ENCODE assay signal across 8 mouse cellular contexts in genomic region chr5:115204562-115205311, GRCm38 (mm10). TPM values are rescaled to one million over a fixed set of nuclear protein-coding genes. Genes with fewer than 3 reads are reported as not detected.
DNase-seq lines count a peak whose midpoint lies in the region; ATAC-seq lines count a peak whose summit lies in the region.

No protein-coding gene starts in this region.

- 0 out of 2 replicates have a peak overlapping the region, but pooled peaks have one; percentile 28 for H3K9ac ChIP-seq in limb, embryonic 15.5 days
- peak overlapping the region; percentile 62 for H3K9ac ChIP-seq in neural tube, embryonic 13.5 days

- DNase-seq in CD4-positive, CD25-positive, alpha-beta regulatory T cell, adult 2 months (ENCODE audit: low read depth, low spot score): peak; percentile 42
- DNase-seq in cerebellum, adult 9-10 months: peak; percentile 91
- DNase-seq in gastrocnemius, postnatal 25 days: peak; percentile 49
- DNase-seq in induced T-regulatory cell, adult 2 months (ENCODE audit: low read depth): peak; percentile 40
- no peak for DNase-seq in natural killer cell, adult 2 months (ENCODE audit: low spot score in 2 of 2)

- H3K4me2 ChIP-seq in limb, embryonic 15.5 days: peak overlapping the region; percentile 60
- H3K4me2 ChIP-seq in neural tube, embryonic 13.5 days: peak overlapping the region; percentile 55

- 3% methylated on average over 31 of the region's 31 CpGs for WGBS in limb, embryonic 15.5 days
- 3% methylated on average over 31 of the region's 31 CpGs for WGBS in neural tube, embryonic 13.5 days

- no peak overlapping the region for H3K27ac ChIP-seq in limb, embryonic 15.5 days
- H3K27ac ChIP-seq in neural tube, embryonic 13.5 days (replicated peaks): peak overlapping the region; percentile 91

- H3K27me3 ChIP-seq in limb, embryonic 15.5 days: 0 out of 2 replicates have a peak, but pooled peaks cover 7% of the 10 kb centered on the region
- no peaks in the 10 kb centered on the region for H3K27me3 ChIP-seq in neural tube, embryonic 13.5 days

- ATAC-seq in CD4-positive, CD25-positive, alpha-beta regulatory T cell, adult 4 months: no peak
- no peak for ATAC-seq in limb, embryonic 15.5 days (ENCODE audit: insufficient number of reproducible peaks, low FRiP score, low TSS enrichment, low read depth)
- ATAC-seq in neural tube, embryonic 13.5 days (ENCODE audit: low read depth): peak; percentile 91

- H3K4me1 ChIP-seq in limb, embryonic 15.5 days: peaks cover 17% of the 10 kb centered on the region
- peaks cover 29% of the 10 kb centered on the region for H3K4me1 ChIP-seq in neural tube, embryonic 13.5 days (replicated peaks)

- no peaks in the 10 kb centered on the region for H3K36me3 ChIP-seq in limb, embryonic 15.5 days
- H3K36me3 ChIP-seq in neural tube, embryonic 13.5 days: no peaks in the 10 kb centered on the region

- H3K9me3 ChIP-seq in limb, embryonic 15.5 days: no peaks in the 10 kb centered on the region
- H3K9me3 ChIP-seq in neural tube, embryonic 13.5 days: no peaks in the 10 kb centered on the region

- peak overlapping the region; percentile 31 for H3K4me3 ChIP-seq in limb, embryonic 15.5 days
- H3K4me3 ChIP-seq in neural tube, embryonic 13.5 days: peak overlapping the region; percentile 30

RNA-seq across cellular contexts. Expression of gene Cabp1, which starts 10.6 kb away (rescaled TPM):
- not detected for polyA plus RNA-seq in CD4-positive, CD25-positive, alpha-beta regulatory T cell, adult 4 months (2017; shearing (Covaris generic))
- 1 to 10 TPM; 1.6 TPM for total RNA-seq in gastrocnemius, postnatal 25 days (2021)
- 1.2 and 1.3 TPM in 2 replicates for polyA plus RNA-seq in limb, embryonic 15.5 days (2015; fragmentation: Nextera tagmentation; extraction: Ambion mirVana)
- 24.3 and 27.7 TPM in 2 replicates for polyA plus RNA-seq in neural tube, embryonic 13.5 days (2015; fragmentation: Nextera tagmentation; extraction: Ambion mirVana)

RNA-seq across cellular contexts. Expression of gene Pop5, which starts 30.9 kb away (rescaled TPM):
- polyA plus RNA-seq in CD4-positive, CD25-positive, alpha-beta regulatory T cell, adult 4 months (2017; shearing (Covaris generic)): 100 to 1,000 TPM in 1 of 2 experiments, 10 to 100 TPM in 1; 84.0 to 114 TPM
- total RNA-seq in gastrocnemius, postnatal 25 days (2021): 10 to 100 TPM; 29.2 to 30.7 TPM
- 96.2 and 97.1 TPM in 2 replicates for polyA plus RNA-seq in limb, embryonic 15.5 days (2015; fragmentation: Nextera tagmentation; extraction: Ambion mirVana)
- polyA plus RNA-seq in neural tube, embryonic 13.5 days (2015; fragmentation: Nextera tagmentation; extraction: Ambion mirVana): 123 and 138 TPM in 2 replicates

RNA-seq across cellular contexts. Expression of gene Mlec, which starts 46.8 kb away (rescaled TPM):
- polyA plus RNA-seq in CD4-positive, CD25-positive, alpha-beta regulatory T cell, adult 4 months (2017; shearing (Covaris generic)): 10 to 100 TPM; 28.9 to 37.0 TPM
- 100 to 1,000 TPM; 156 to 196 TPM for total RNA-seq in gastrocnemius, postnatal 25 days (2021)
- 89.3 and 97.9 TPM in 2 replicates for polyA plus RNA-seq in limb, embryonic 15.5 days (2015; fragmentation: Nextera tagmentation; extraction: Ambion mirVana)
- polyA plus RNA-seq in neural tube, embryonic 13.5 days (2015; fragmentation: Nextera tagmentation; extraction: Ambion mirVana): 32.1 and 33.5 TPM in 2 replicates

Comparison
In these comparisons a context has a peak if more than half of its experiments do, and no peak if none do; other contexts are left out.
1. DNase-seq: peak in CD4-positive, CD25-positive, alpha-beta regulatory T cell, adult 2 months (single experiment), cerebellum, adult 9-10 months (single experiment), gastrocnemius, postnatal 25 days (single experiment) and induced T-regulatory cell, adult 2 months (single experiment); none in natural killer cell, adult 2 months (0 of 2).
2. RNA of gene Cabp1, which starts 10.6 kb away (polyA plus RNA-seq): 24.3 to 27.7 TPM in neural tube, embryonic 13.5 days; 1.2 to 1.3 TPM in limb, embryonic 15.5 days and not detected in CD4-positive, CD25-positive, alpha-beta regulatory T cell, adult 4 months; every median in the first group is over 10 times any median in the second.